In the genomic region with DNA sequence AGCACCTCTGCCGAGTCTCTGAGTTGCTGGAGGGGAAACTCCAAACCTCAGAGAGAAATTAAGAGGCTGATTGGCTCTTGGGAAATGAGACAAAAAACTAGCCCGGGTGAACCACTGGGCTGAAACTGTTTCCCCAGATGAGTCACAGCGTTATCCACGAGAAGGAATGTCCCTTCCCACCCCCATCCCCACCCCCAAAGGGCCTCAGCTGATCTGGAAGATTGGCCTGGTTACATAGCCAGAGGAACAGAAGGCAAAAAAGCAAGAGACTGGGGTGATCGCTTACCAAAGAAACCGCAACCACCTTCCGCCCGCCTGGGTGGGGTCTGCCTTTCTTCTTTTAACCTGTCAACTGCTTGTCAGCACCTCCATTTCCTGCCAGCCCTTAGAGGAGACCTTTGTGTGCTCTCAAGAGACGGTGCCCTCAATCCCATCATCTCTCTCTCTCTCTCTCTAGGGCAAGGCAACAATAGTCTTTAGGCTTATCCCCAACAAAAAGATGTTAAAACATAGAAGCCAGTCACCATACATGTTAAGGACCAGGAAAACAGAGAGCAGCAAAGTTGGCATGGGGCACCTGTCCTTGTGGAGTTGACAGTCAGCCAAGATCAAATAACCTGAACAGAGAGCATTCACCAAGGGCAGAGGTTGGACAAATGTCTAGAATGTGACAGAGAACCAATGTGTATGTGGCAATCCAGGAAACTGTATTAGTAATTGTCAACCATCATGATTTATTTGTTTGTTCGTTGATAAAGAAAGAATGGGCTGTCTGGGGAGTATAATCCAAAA, we compare ENCODE assay signal across 9 mouse cellular contexts.
DNase-seq lines count a peak whose midpoint lies in the region; ATAC-seq and TF ChIP-seq lines count a peak whose summit lies in the region.
"Had no signal": no experiment of that assay in that cellular context is flagged by ENCODE, and none has a peak within 500 bp of the region (broad histone marks: within the 10 kb centered on the region; RNA-seq: fewer than 3 reads in every experiment).

No protein-coding gene starts in this region.

- H3K4me3 ChIP-seq in hindbrain, embryonic 10.5 days, result no peak overlapping the region
- no peak overlapping the region for H3K4me3 ChIP-seq in hindbrain, embryonic 14.5 days (replicated peaks; ENCODE audit: low read length)
- no peak overlapping the region for H3K4me3 ChIP-seq in heart, embryonic 16.5 days (ENCODE audit: low read length)
- H3K4me3 ChIP-seq in thymus, adult 2 months (ENCODE audit: control insufficient read depth, insufficient read depth, low read length), result no peak overlapping the region
- H3K4me3 ChIP-seq: stomach, embryonic 15.5 days had no signal

- H3K4me2 ChIP-seq in hindbrain, embryonic 14.5 days (replicated peaks), result no peak overlapping the region
- H3K4me2 ChIP-seq in heart, embryonic 16.5 days (ENCODE audit: low read depth, low read length), result peak overlapping the region; percentile 5; the same call in 1 of the 2 replicates
- H3K4me2 ChIP-seq: stomach, embryonic 15.5 days had no signal

- no peaks in the 10 kb centered on the region; the same call in 1 of the 2 replicates for H3K27me3 ChIP-seq in hindbrain, embryonic 10.5 days (ENCODE audit: insufficient read depth, poor library complexity, severe bottlenecking)
- H3K27me3 ChIP-seq in hindbrain, embryonic 14.5 days (ENCODE audit: control insufficient read depth, insufficient read depth, low read length), result no peaks in the 10 kb centered on the region
- H3K27me3 ChIP-seq in heart, embryonic 16.5 days (ENCODE audit: control insufficient read depth, insufficient read depth, low read length), result no peaks in the 10 kb centered on the region
- H3K27me3 ChIP-seq in thymus, adult 2 months (ENCODE audit: control insufficient read depth, insufficient read depth, low read length), result no peaks in the 10 kb centered on the region
- H3K27me3 ChIP-seq: stomach, embryonic 15.5 days had no signal

- peaks cover 29% of the 10 kb centered on the region for H3K4me1 ChIP-seq in hindbrain, embryonic 10.5 days (replicated peaks)
- H3K4me1 ChIP-seq in hindbrain, embryonic 14.5 days (replicated peaks; ENCODE audit: control insufficient read depth, insufficient read depth, low read length), result 0 out of 2 replicates have a peak, but pooled peaks cover 3% of the 10 kb centered on the region
- H3K4me1 ChIP-seq in heart, embryonic 16.5 days (ENCODE audit: control insufficient read depth, insufficient read depth, low read length), result peaks cover 6% of the 10 kb centered on the region; the same call in 1 of the 2 replicates
- H3K4me1 ChIP-seq in thymus, adult 2 months (replicated peaks; ENCODE audit: control insufficient read depth, insufficient read depth, low read length), result peaks cover 47% of the 10 kb centered on the region
- H3K4me1 ChIP-seq: stomach, embryonic 15.5 days had no signal

- WGBS in hindbrain, embryonic 10.5 days, result 39% methylated on average over 10 of the region's 10 CpGs
- 51% methylated on average over 10 of the region's 10 CpGs for WGBS in hindbrain, embryonic 14.5 days
- WGBS in heart, embryonic 16.5 days, result 16% methylated on average over 10 of the region's 10 CpGs
- 5% methylated on average over 10 of the region's 10 CpGs for WGBS in thymus, adult 2 months

- no peaks in the 10 kb centered on the region for H3K9me3 ChIP-seq in hindbrain, embryonic 10.5 days
- H3K9me3 ChIP-seq in hindbrain, embryonic 14.5 days (ENCODE audit: control insufficient read depth, low read length), result no peaks in the 10 kb centered on the region
- H3K9me3 ChIP-seq in heart, embryonic 16.5 days (replicated peaks; ENCODE audit: control insufficient read depth, low read length), result peaks cover 5% of the 10 kb centered on the region; the same call in 1 of the 2 replicates
- H3K9me3 ChIP-seq: stomach, embryonic 15.5 days had no signal

- no peak overlapping the region for H3K9ac ChIP-seq in hindbrain, embryonic 14.5 days
- H3K9ac ChIP-seq in heart, embryonic 16.5 days (ENCODE audit: low read length), result no peak overlapping the region
- H3K9ac ChIP-seq: stomach, embryonic 15.5 days had no signal

- no peak for TF ChIP-seq CTCF in thymus, adult 2 months (IDR thresholded peaks at IDR 0.05; ENCODE audit: borderline replicate concordance, control insufficient read depth, extremely low read depth, insufficient read depth, low read length, poor library complexity)

- no peak for ATAC-seq in hindbrain, embryonic 14.5 days (ENCODE audit: low FRiP score)
- peak; percentile 58 for ATAC-seq in heart, embryonic 16.5 days (replicated peaks; ENCODE audit: extremely low read depth, insufficient read depth, low FRiP score)
- no peak for ATAC-seq in frontal cortex, adult (ENCODE audit: low TSS enrichment)

- DNase-seq in hindbrain, embryonic 10.5 days (ENCODE audit: low spot score), result no peak
- DNase-seq in hindbrain, embryonic 14.5 days (ENCODE audit: low spot score), result no peak
- peak; percentile 97 for DNase-seq in Muller cell, postnatal 12 days (ENCODE audit: inconsistent ontology term)
- peak; percentile 86 for DNase-seq in thymus, adult 2 months
- no peak for DNase-seq in urinary bladder, postnatal 25 days (ENCODE audit: low spot score)
- DNase-seq in kidney, adult 8-10 months, result no peak

- TF ChIP-seq POLR2A in thymus, adult 2 months (IDR thresholded peaks at IDR 0.05; ENCODE audit: control insufficient read depth, extremely low read depth, insufficient read depth, low read length, poor library complexity), result no peak

- H3K36me3 ChIP-seq in hindbrain, embryonic 10.5 days, result no peaks in the 10 kb centered on the region
- H3K36me3 ChIP-seq in hindbrain, embryonic 14.5 days (replicated peaks; ENCODE audit: control insufficient read depth, insufficient read depth), result no peaks in the 10 kb centered on the region
- no peaks in the 10 kb centered on the region for H3K36me3 ChIP-seq in heart, embryonic 16.5 days (ENCODE audit: control insufficient read depth, insufficient read depth)
- H3K36me3 ChIP-seq in thymus, adult 2 months (ENCODE audit: control insufficient read depth, insufficient read depth, low read length), result no peaks in the 10 kb centered on the region
- H3K36me3 ChIP-seq: stomach, embryonic 15.5 days had no signal

- H3K27ac ChIP-seq in hindbrain, embryonic 10.5 days, result 0 out of 2 replicates have a peak overlapping the region, but pooled peaks have one; percentile 29
- no peak overlapping the region for H3K27ac ChIP-seq in hindbrain, embryonic 14.5 days
- H3K27ac ChIP-seq in heart, embryonic 16.5 days (ENCODE audit: low read length), result no peak overlapping the region
- peak overlapping the region; percentile 65 for H3K27ac ChIP-seq in thymus, adult 2 months (ENCODE audit: control insufficient read depth, insufficient read depth, low read length)
- H3K27ac ChIP-seq: stomach, embryonic 15.5 days had no signal

Comparison
In these comparisons a context has a peak if more than half of its experiments do, and no peak if none do; other contexts are left out.
1. H3K27ac ChIP-seq: peak in hindbrain, embryonic 10.5 days (single experiment) and thymus, adult 2 months (single experiment); none in hindbrain, embryonic 14.5 days (single experiment) and heart, embryonic 16.5 days (single experiment).
2. DNase-seq: peak in Muller cell, postnatal 12 days (single experiment) and thymus, adult 2 months (single experiment); none in hindbrain, embryonic 10.5 days (single experiment), hindbrain, embryonic 14.5 days (single experiment), urinary bladder, postnatal 25 days (single experiment) and kidney, adult 8-10 months (0 of 2).